Mouse (Mus musculus) intestine, embryonic 14.5 days (tissue): ENCODE measurements around the gene Trp73. TPM values are rescaled to one million over a fixed set of nuclear protein-coding genes. Genes with fewer than 3 reads are reported as not detected.

ENCODE experiments used
- ATAC-seq: fragments of 200-750 bp; cut with Nextera tagmentation; replicated peaks from 2 replicates; pipeline ENCODE4 v1.8.0; 2017; ENCODE audit warnings: low read depth, moderate number of reproducible peaks, moderate TSS enrichment, moderate library complexity; ENCODE audit not compliant: low FRiP score, low TSS enrichment
- DNase-seq: peaks from one replicate; pipeline ENCODE4 v3.0.0-alpha.2; 2018; ENCODE audit warnings: low spot score
- H3K27ac ChIP-seq: fragments of 300-500 bp; sonication (generic); 2 replicates; pipeline ENCODE4 v1.5.1; 2014; ENCODE audit warnings: low read depth, mild to moderate bottlenecking, control low read depth
- H3K27me3 ChIP-seq: fragments of 300-500 bp; sonication (generic); replicated peaks from 2 replicates; pipeline ENCODE4 v1.6.1; 2014; ENCODE audit warnings: low read length, control low read depth; ENCODE audit not compliant: control insufficient read depth, insufficient read depth
- H3K36me3 ChIP-seq: fragments of 300-500 bp; sonication (generic); 2 replicates; pipeline ENCODE4 v1.6.1; 2014; ENCODE audit warnings: low read length, control low read depth; ENCODE audit not compliant: control insufficient read depth, insufficient read depth
- H3K4me1 ChIP-seq: fragments of 300-500 bp; sonication (generic); replicated peaks from 2 replicates; pipeline ENCODE4 v1.6.1; 2014; ENCODE audit warnings: low read length, control low read depth, mixed read lengths; ENCODE audit not compliant: control insufficient read depth, insufficient read depth
- H3K4me2 ChIP-seq: fragments of 300-500 bp; sonication (generic); 2 replicates; pipeline ENCODE4 v1.6.1; 2014; ENCODE audit warnings: low read length
- H3K4me3 ChIP-seq: fragments of 300-500 bp; sonication (generic); 2 replicates; pipeline ENCODE4 v1.5.1; 2014; ENCODE audit warnings: low read depth, low read length, control low read depth, mixed read lengths
- H3K9ac ChIP-seq: fragments of 300-500 bp; sonication (generic); 2 replicates; pipeline ENCODE4 v1.6.1; 2014; ENCODE audit warnings: mild to moderate bottlenecking, low read length
- H3K9me3 ChIP-seq: fragments of 300-500 bp; sonication (generic); 2 replicates; pipeline ENCODE4 v1.6.1; 2016; ENCODE audit warnings: low read length, control low read depth; ENCODE audit not compliant: control insufficient read depth
- WGBS: fragments of 180-500 bp; shearing (Covaris S2); extraction: QIAGEN DNeasy Blood & Tissue Kit; methylation state at CpG from one replicate; pipeline ENCODE4 v1.1.7; 2014; 5-methylcytosine and 5-hydroxymethylcytosine counted together
- polyA plus RNA-seq: library from polyadenylated mRNA; unstranded; fragments of >200 nt; fragmentation: Nextera tagmentation; extraction: Ambion mirVana; gene quantifications from 2 replicates; pipeline ENCODE4 v1.2.1, GENCODE M21; 2014

Gene Trp73
- polyA plus RNA-seq, 1 experiment from 2014 or later, result 0.20 TPM

DNA sequence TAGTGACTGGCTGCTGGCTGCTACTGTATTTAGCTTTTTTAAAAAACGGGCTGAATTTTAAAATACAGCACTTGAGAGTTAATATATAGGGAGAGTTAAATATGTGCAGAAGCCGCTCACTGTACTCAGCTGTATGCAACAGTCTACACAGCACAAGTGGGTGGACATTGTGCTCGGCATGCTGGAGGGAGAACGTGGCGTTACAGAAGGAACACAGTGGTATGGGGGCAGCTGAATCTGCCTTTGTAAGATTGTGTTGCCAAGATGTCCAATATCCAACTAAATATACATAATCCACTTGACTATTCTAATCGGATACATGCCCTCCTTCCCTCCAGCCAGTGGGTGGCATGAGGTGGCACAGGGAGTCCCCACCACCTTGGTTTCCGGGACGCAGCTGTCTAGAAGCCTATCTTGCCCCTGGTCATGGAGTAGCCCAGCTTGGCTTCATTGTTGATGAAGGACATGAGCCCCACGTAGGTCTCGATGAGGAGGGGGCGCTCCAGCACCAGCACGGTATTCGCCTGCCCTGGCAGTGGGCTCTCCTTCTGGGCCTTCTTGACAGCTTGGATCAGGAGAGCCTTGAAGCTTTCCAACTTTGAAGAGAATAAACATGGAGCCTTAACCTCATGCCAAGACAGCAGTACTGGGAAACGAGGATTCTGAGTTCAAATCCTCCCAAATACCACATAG lies 18.1 kb upstream of the Trp73 start:
- Histone ChIP-seq H3K36me3 (peaks cover 51% of the 10 kb centered on the region), H3K27ac (no peak overlapping the region), H3K9me3 (no peaks in the 10 kb centered on the region), H3K4me3 (no peak overlapping the region), H3K27me3 (no peaks in the 10 kb centered on the region), H3K9ac (no peak overlapping the region), H3K4me2 (no peak overlapping the region), H3K4me1 (peaks cover 9% of the 10 kb centered on the region; the same call in 1 of the 2 replicates)
- no peak for ATAC-seq
- WGBS, result 95% methylated on average over 14 of the region's 14 CpGs
- no peak for DNase-seq

DNA sequence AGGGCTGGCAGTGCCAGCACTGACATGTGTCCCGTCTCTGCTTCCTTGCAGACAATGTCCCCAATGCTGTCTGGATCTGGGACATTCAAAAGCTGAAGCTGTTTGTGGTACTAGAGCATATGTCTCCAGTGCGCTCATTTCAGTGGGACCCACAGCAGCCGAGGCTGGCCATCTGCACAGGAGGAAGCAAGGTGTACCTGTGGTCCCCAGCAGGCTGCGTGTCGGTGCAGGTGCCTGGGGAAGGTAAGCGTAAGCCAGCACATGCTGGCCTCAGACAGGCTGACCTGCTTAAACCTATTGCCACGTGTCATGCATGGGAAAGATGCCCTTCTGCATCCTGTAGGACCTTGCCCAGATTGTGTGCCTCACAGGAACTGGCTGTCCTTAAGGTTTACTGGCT lies 16.0 kb upstream of the Trp73 start:
- no peak for ATAC-seq
- Histone ChIP-seq H3K36me3 (peaks cover 70% of the 10 kb centered on the region), H3K4me2 (no peak overlapping the region), H3K4me1 (peaks cover 4% of the 10 kb centered on the region; the same call in 1 of the 2 replicates), H3K4me3 (no peak overlapping the region), H3K9ac (no peak overlapping the region), H3K27me3 (no peaks in the 10 kb centered on the region), H3K9me3 (no peaks in the 10 kb centered on the region), H3K27ac (no peak overlapping the region)
- no peak for DNase-seq
- 78% methylated on average over 7 of the region's 7 CpGs for WGBS

DNA sequence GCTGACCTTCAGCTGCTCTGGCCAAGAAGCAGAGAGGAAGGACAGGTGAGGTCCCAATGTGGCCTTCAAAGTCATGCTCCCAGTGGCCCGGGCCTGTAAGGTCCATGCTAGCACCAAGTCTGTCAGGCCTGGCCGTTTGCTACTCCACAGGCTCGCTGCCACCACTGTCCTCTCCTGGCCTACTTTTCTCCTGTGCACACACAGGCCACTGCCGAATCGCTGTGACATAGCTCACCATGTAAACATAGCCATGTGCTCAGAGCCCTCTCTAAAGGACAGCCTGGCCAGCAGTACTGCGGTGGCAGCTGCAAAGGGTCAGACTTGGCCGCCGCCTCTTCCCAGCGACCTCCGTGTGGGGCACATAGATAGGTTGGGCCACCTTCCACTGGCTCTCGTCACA lies 14.1 kb upstream of the Trp73 start:
- Histone ChIP-seq H3K4me1 (no peaks in the 10 kb centered on the region), H3K4me3 (no peak overlapping the region), H3K9me3 (no peaks in the 10 kb centered on the region), H3K27me3 (no peaks in the 10 kb centered on the region), H3K4me2 (no peak overlapping the region), H3K27ac (no peak overlapping the region), H3K36me3 (peaks cover 81% of the 10 kb centered on the region), H3K9ac (no peak overlapping the region)
- WGBS, result 72% methylated on average over 11 of the region's 11 CpGs
- DNase-seq, result no peak
- no peak for ATAC-seq

DNA sequence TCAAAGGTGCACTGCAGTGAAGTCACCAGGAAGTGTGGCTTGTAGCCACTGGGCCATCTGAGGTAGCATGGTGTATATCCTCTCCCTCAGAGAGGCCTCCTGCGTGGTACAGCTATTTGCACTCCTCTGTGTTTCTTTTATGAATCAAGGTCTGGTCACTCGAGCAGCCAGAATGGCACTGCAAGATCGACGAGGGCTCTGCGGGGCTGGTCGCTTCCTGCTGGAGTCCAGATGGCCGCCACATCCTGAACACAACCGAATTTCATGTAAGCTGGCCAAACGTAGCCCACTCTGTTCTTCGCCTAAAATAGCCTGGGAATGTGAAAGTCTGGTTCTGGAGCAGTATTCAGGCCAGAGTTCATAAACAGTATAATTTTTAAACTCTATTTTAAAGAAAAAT lies 6.3 kb upstream of the Trp73 start:
- DNase-seq, result no peak
- ATAC-seq, result no peak
- Histone ChIP-seq H3K27ac (no peak overlapping the region), H3K27me3 (peaks cover 7% of the 10 kb centered on the region), H3K36me3 (peaks cover 31% of the 10 kb centered on the region), H3K4me2 (no peak overlapping the region), H3K4me1 (no peaks in the 10 kb centered on the region; the same call in 1 of the 2 replicates), H3K9ac (no peak overlapping the region), H3K4me3 (no peak overlapping the region), H3K9me3 (no peaks in the 10 kb centered on the region)
- 77% methylated on average over 10 of the region's 10 CpGs for WGBS

DNA sequence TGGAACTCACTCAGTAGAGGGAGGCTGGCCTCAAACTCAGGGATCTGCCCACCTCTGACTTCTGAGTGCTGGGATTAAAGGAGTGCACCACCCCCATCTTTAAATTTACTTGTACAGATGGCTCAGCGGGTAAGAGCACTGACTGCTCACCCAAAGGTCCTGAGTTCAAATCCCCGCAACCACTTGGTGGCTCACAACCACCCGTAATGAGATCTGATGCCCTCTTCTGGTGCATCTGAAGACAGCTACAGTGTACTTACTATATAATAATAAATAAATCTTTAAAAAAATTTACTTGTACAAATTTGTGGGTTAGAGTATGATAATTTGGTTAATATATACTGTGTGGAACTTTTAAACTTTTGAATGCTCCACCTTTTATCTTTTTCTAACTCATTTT lies 4.7 kb upstream of the Trp73 start:
- WGBS, result 78% methylated on average over 3 of the region's 3 CpGs
- Histone ChIP-seq H3K4me2 (no peak overlapping the region), H3K4me3 (no peak overlapping the region), H3K4me1 (peaks cover 4% of the 10 kb centered on the region; the same call in 1 of the 2 replicates), H3K27me3 (peaks cover 23% of the 10 kb centered on the region), H3K9ac (no peak overlapping the region), H3K27ac (no peak overlapping the region), H3K36me3 (peaks cover 17% of the 10 kb centered on the region), H3K9me3 (no peaks in the 10 kb centered on the region)
- ATAC-seq (no peak), DNase-seq (no peak)

DNA sequence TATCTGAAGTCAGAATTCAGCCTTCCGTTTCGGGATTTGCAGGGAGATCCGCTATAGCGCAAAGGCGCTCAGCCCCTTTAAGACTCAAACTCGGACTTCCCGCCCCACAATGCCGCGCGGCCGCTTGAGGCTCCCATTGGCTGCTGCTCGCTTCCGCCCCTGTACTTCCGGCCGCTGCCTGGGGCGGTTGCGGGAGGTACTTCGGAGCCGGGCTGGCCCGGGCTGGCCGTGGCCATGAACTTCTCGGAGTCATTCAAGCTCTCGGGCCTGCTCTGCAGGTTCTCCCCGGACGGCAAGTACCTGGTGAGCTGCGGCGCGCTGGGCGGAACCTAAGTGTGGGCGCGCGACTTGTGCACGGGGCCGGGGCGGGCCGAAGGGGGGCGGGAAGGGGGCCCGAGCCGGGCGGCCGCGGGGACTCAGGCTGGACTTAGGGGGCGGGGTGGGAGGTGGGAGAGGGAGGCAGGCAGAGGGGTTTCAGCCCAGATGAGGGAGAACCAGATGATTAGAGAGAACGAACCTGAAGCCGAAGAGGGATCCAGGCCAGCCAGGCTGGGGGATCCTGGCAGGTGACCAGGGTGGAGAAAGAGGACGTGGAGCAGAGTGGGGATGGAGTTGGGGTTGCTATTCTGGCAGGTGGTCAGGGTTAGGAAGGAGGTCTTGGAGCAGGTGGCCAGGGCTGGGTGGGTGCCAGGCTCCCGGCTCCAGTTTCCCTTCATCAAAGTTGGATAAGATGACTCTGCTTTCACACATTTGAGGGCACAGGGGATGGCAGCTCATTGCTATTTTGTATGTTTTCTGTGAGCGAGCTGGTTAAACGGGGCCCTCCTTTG lies 2.4 kb upstream of the Trp73 start, which contains the start of gene Wrap73:
Gene Wrap73, plus strand, starts transcription at position 162 of the 830 bp plus-strand sequence.
- Histone ChIP-seq H3K27ac (peak within 1 kb of the TSS; percentile 59; the same call in 1 of the 2 replicates), H3K4me3 (peak within 1 kb of the TSS; percentile 85), H3K9me3 (no peaks in the 10 kb centered on the region), H3K36me3 (peaks cover 8% of the 10 kb centered on the region), H3K4me1 (peaks cover 4% of the 10 kb centered on the region; the same call in 1 of the 2 replicates), H3K27me3 (peaks cover 46% of the 10 kb centered on the region), H3K9ac (peak within 1 kb of the TSS; percentile 74), H3K4me2 (peak within 1 kb of the TSS; percentile 85)
- ATAC-seq (peak; percentile 95), DNase-seq (peak; percentile 89)
- 1% methylated on average over 48 of the region's 49 CpGs for WGBS

DNA sequence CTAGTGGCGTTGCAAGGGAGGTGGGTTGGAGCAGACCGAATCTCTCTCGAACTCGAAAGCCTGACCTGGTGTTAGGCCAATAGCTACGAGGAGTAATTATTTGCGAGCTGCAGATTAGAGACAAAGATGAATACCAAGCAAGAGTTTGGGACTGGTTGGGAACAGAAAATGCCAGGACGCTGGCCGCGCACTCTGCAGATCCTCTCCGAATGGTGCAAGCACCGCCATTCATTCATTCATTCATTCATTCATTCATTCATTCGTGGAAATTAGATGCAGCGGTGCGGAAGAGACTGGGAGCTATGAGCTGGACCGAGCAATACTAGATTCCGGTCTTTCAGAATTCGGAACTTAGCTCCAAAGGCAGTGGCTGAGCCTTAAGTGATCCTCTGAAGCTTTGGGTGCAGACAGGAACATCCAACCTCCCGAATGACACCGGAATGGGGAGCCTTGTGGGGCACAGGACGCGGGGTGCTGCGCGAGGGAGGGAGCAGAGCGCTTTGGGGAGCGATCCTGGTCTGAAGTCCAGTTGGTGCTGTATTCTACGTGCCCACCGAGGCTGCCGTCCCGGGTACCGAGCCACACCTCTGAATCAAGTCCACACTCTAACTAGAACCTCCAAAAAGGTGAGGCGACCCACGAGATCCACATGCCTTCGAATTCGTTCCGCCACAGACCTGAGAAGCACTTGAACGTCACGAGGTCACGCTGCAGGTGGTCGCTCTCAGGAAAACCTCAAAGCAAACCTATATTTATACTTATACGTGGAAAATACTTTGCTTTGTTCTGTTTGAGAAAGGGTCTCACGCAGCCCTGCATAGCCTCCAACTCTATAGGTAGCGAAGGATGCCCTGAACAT lies 1.2 kb upstream of the Trp73 start:
- 2% methylated on average over 42 of the region's 42 CpGs for WGBS
- peak; percentile 65 for DNase-seq
- peaks cover 56% of the 10 kb centered on the region for H3K27me3 ChIP-seq
- peaks cover 4% of the 10 kb centered on the region; the same call in 1 of the 2 replicates for H3K4me1 ChIP-seq
- no peak for ATAC-seq
- no peaks in the 10 kb centered on the region for H3K9me3 ChIP-seq
- no peak overlapping the region for H3K9ac ChIP-seq
- H3K4me3 ChIP-seq, result 0 out of 2 replicates have a peak overlapping the region, but pooled peaks have one; percentile 85
- H3K4me2 ChIP-seq, result peak overlapping the region; percentile 92; the same call in 1 of the 2 replicates
- H3K36me3 ChIP-seq, result peaks cover 3% of the 10 kb centered on the region
- no peak overlapping the region for H3K27ac ChIP-seq
